In genomic region chr12:79859354-79860247, GRCm38 (mm10) we compare ENCODE assay signal across 8 mouse cellular contexts.
DNase-seq lines count a peak whose midpoint lies in the region; ATAC-seq lines count a peak whose summit lies in the region.

No protein-coding gene starts in this region.

- H3K9me3 ChIP-seq in embryonic facial prominence, embryonic 14.5 days (ENCODE audit: control insufficient read depth, low read length): 0 out of 2 replicates have a peak, but pooled peaks cover 3% of the 10 kb centered on the region
- no peaks in the 10 kb centered on the region for H3K9me3 ChIP-seq in hindbrain, embryonic 11.5 days (ENCODE audit: control insufficient read depth, low read length)
- 0 out of 2 replicates have a peak, but pooled peaks cover 5% of the 10 kb centered on the region for H3K9me3 ChIP-seq in limb, embryonic 13.5 days
- no peaks in the 10 kb centered on the region for H3K9me3 ChIP-seq in midbrain, embryonic 16.5 days (replicated peaks; ENCODE audit: control insufficient read depth, low read length, poor library complexity, severe bottlenecking)

- peak; percentile 84 for ATAC-seq in embryonic facial prominence, embryonic 14.5 days (ENCODE audit: low read depth)
- ATAC-seq in hindbrain, embryonic 11.5 days (ENCODE audit: low FRiP score): no peak
- ATAC-seq in limb, embryonic 13.5 days (ENCODE audit: low FRiP score, low read depth): no peak
- peak; percentile 42; the same call in 1 of the 2 replicates for ATAC-seq in midbrain, embryonic 16.5 days

- peak; percentile 80 for DNase-seq in adrenal gland, postnatal 10 days
- DNase-seq in embryonic facial prominence, embryonic 14.5 days (ENCODE audit: low spot score): peak; percentile 88
- DNase-seq in hindbrain, embryonic 11.5 days (ENCODE audit: low spot score): peak; percentile 44
- DNase-seq in layer of hippocampus, postnatal 36 days: no peak
- DNase-seq in left cerebral cortex, postnatal 4 days: no peak
- no peak for DNase-seq in spleen, postnatal 4 days (ENCODE audit: low spot score in 2 of 2)

- H3K9ac ChIP-seq in embryonic facial prominence, embryonic 14.5 days (ENCODE audit: low read depth, low read length): no peak overlapping the region
- H3K9ac ChIP-seq in hindbrain, embryonic 11.5 days (ENCODE audit: low read depth, low read length): 0 out of 2 replicates have a peak overlapping the region, but pooled peaks have one; percentile 19
- no peak overlapping the region for H3K9ac ChIP-seq in limb, embryonic 13.5 days
- no peak overlapping the region for H3K9ac ChIP-seq in midbrain, embryonic 16.5 days (ENCODE audit: low read depth, low read length)

- peak overlapping the region; percentile 79 for H3K27ac ChIP-seq in embryonic facial prominence, embryonic 14.5 days (replicated peaks; ENCODE audit: low read depth, low read length)
- no peak overlapping the region for H3K27ac ChIP-seq in hindbrain, embryonic 11.5 days (ENCODE audit: low read depth, low read length)
- peak overlapping the region; percentile 81 for H3K27ac ChIP-seq in limb, embryonic 13.5 days
- H3K27ac ChIP-seq in midbrain, embryonic 16.5 days (ENCODE audit: low read length): peak overlapping the region; percentile 66; the same call in 1 of the 2 replicates

- 20% methylated on average over 14 of the region's 14 CpGs for WGBS in embryonic facial prominence, embryonic 14.5 days
- 34% methylated on average over 14 of the region's 14 CpGs for whole genome bisulfite sequencing in hindbrain, embryonic 11.5 days
- 13% methylated on average over 14 of the region's 14 CpGs for WGBS in limb, embryonic 13.5 days
- WGBS in midbrain, embryonic 16.5 days: 14% methylated on average over 14 of the region's 14 CpGs

- intact Hi-C loops in left cerebral cortex, postnatal 4 days (cut with DNase I): no loop called here

- no peaks in the 10 kb centered on the region for H3K27me3 ChIP-seq in embryonic facial prominence, embryonic 14.5 days (replicated peaks; ENCODE audit: control insufficient read depth, insufficient read depth, low read length)
- no peaks in the 10 kb centered on the region for H3K27me3 ChIP-seq in hindbrain, embryonic 11.5 days (ENCODE audit: control insufficient read depth, insufficient read depth, low read length)
- no peaks in the 10 kb centered on the region for H3K27me3 ChIP-seq in limb, embryonic 13.5 days
- H3K27me3 ChIP-seq in midbrain, embryonic 16.5 days (ENCODE audit: control insufficient read depth, insufficient read depth, low read depth, low read length): no peaks in the 10 kb centered on the region

- peaks cover 65% of the 10 kb centered on the region for H3K4me1 ChIP-seq in embryonic facial prominence, embryonic 14.5 days (ENCODE audit: control insufficient read depth, insufficient read depth, low read length)
- H3K4me1 ChIP-seq in hindbrain, embryonic 11.5 days (replicated peaks; ENCODE audit: control insufficient read depth, insufficient read depth, low read length): peaks cover 5% of the 10 kb centered on the region; the same call in 1 of the 2 replicates
- H3K4me1 ChIP-seq in limb, embryonic 13.5 days: peaks cover 61% of the 10 kb centered on the region
- peaks cover 6% of the 10 kb centered on the region for H3K4me1 ChIP-seq in midbrain, embryonic 16.5 days (ENCODE audit: control insufficient read depth, insufficient read depth, low read length)

- no peak overlapping the region for H3K4me3 ChIP-seq in embryonic facial prominence, embryonic 14.5 days (ENCODE audit: low read depth, low read length)
- no peak overlapping the region for H3K4me3 ChIP-seq in hindbrain, embryonic 11.5 days (ENCODE audit: low read depth, low read length)
- H3K4me3 ChIP-seq in limb, embryonic 13.5 days: no peak overlapping the region
- H3K4me3 ChIP-seq in midbrain, embryonic 16.5 days (ENCODE audit: low read depth, low read length): no peak overlapping the region

- H3K4me2 ChIP-seq in embryonic facial prominence, embryonic 14.5 days (ENCODE audit: low read depth, low read length): no peak overlapping the region
- no peak overlapping the region for H3K4me2 ChIP-seq in hindbrain, embryonic 11.5 days (replicated peaks; ENCODE audit: low read depth, low read length)
- no peak overlapping the region for H3K4me2 ChIP-seq in limb, embryonic 13.5 days (replicated peaks)
- no peak overlapping the region for H3K4me2 ChIP-seq in midbrain, embryonic 16.5 days (ENCODE audit: low read length)

- no peaks in the 10 kb centered on the region for H3K36me3 ChIP-seq in embryonic facial prominence, embryonic 14.5 days (ENCODE audit: control insufficient read depth, insufficient read depth, low read length)
- H3K36me3 ChIP-seq in hindbrain, embryonic 11.5 days (ENCODE audit: control insufficient read depth, insufficient read depth, low read length): no peaks in the 10 kb centered on the region
- H3K36me3 ChIP-seq in limb, embryonic 13.5 days: no peaks in the 10 kb centered on the region
- H3K36me3 ChIP-seq in midbrain, embryonic 16.5 days (ENCODE audit: control insufficient read depth, insufficient read depth, low read length): no peaks in the 10 kb centered on the region

Comparison
In these comparisons a context has a peak if more than half of its experiments do, and no peak if none do; other contexts are left out.
1. DNase-seq: peak in adrenal gland, postnatal 10 days (single experiment), embryonic facial prominence, embryonic 14.5 days (single experiment) and hindbrain, embryonic 11.5 days (single experiment); none in layer of hippocampus, postnatal 36 days (0 of 2), left cerebral cortex, postnatal 4 days (single experiment) and spleen, postnatal 4 days (0 of 2).
2. ATAC-seq: peak in embryonic facial prominence, embryonic 14.5 days (single experiment) and midbrain, embryonic 16.5 days (single experiment); none in hindbrain, embryonic 11.5 days (single experiment) and limb, embryonic 13.5 days (single experiment).